Mouse (Mus musculus) testis, adult 2 months (tissue): ENCODE results near the gene Myo9a.

Experiments used
- CTCF ChIP-seq: fragments of 200-500 bp; IDR thresholded peaks from 2 replicates; pipeline ENCODE4 v1.5.1; 2012; ENCODE audit warnings: low read depth, mild to moderate bottlenecking, inconsistent platforms, low read length, moderate library complexity; ENCODE audit not compliant: control insufficient read depth, insufficient read depth, insufficient replicate concordance
- POLR2A ChIP-seq: fragments of 200-500 bp; IDR thresholded peaks from 2 replicates; pipeline ENCODE4 v1.6.1; 2012; ENCODE audit warnings: low read depth, mild to moderate bottlenecking, inconsistent platforms, low read length, moderate library complexity; ENCODE audit not compliant: control insufficient read depth

- TF ChIP-seq POLR2A (no peak), CTCF (no peak)
Observed at GRCm38 (mm10) chr9:59945241-59945640, 194.5 kb downstream of the Myo9a start.
